Mouse (Mus musculus): ENCODE results near the gene Scarb2. TPM values are rescaled to one million over a fixed set of nuclear protein-coding genes. Genes with fewer than 3 reads are reported as not detected.
"Not testable (repeated sequence)": the region's sequence is repeated elsewhere in the genome, so short reads cannot be mapped to it uniquely, and the experiment has no call there.

Scarb2 gene
- total and polyA plus RNA-seq, 3 experiments, result 38.5 to 85.9 (median 76.7) TPM

- 61% methylated on average over 4 of the region's 4 CpGs for WGBS
- no peaks in the 10 kb centered on the region for H3K79me2 ChIP-seq (replicated peaks; ENCODE audit: control insufficient read depth, insufficient read depth, low read length)
- H3K36me3 ChIP-seq (ENCODE audit: control insufficient read depth, insufficient read depth, low read length), result no peaks in the 10 kb centered on the region
- no peak overlapping the region for H3K9ac ChIP-seq (ENCODE audit: low read depth, low read length)
- H3K27me3 ChIP-seq (ENCODE audit: control insufficient read depth, insufficient read depth, low read length), result no peaks in the 10 kb centered on the region
- no peak overlapping the region for H3K4me3 ChIP-seq
- TF ChIP-seq POLR2A (IDR thresholded peaks at IDR 0.05; ENCODE audit: insufficient read depth, low read depth, low read length) (no peak), EP300 (IDR thresholded peaks at IDR 0.05; ENCODE audit: insufficient read depth, low read depth, low read length) (no peak), CTCF (IDR thresholded peaks at IDR 0.05) (no peak)
- no peaks in the 10 kb centered on the region for H3K4me1 ChIP-seq (ENCODE audit: control insufficient read depth, insufficient read depth, low read length)
- no peak overlapping the region for H3K27ac ChIP-seq
- intact Hi-C loops (cut with DNase I), result no loop called here
- DNase-seq, result no peak
Measured at GRCm38 (mm10) chr5:92539698-92540097, 33.1 kb upstream of the Scarb2 start.

GRCm38 (mm10) chr5:92524821-92525258 lies 18.2 kb upstream of the Scarb2 start:
- intact Hi-C loops (cut with DNase I), result no loop called here
- WGBS, result 38% methylated on average over 6 of the region's 6 CpGs

DNA sequence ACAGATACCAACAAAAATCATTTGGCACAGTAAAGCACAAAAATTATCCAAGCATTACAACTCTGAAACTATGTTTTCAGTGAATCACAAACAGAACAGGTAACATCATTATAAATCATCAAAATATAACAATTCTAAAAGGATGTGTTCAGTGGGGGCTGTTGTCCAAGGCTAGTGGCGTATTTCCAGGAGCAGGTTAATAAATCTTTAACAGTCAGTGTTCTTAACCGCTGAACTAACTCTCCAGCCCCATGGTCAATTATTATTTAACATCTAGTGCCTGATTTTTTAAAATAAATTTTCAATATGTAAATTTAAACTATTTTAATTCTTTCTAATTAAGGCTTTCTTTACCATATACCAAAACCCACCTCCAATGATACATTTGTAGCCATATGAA lies 14.5 kb upstream of the Scarb2 start:
- H3K4me3 ChIP-seq; DNase-seq; H3K79me2 ChIP-seq (replicated peaks; ENCODE audit: control insufficient read depth, insufficient read depth, low read length); H3K27ac ChIP-seq; H3K36me3 ChIP-seq (ENCODE audit: control insufficient read depth, insufficient read depth, low read length); H3K9ac ChIP-seq (ENCODE audit: low read depth, low read length); H3K27me3 ChIP-seq (ENCODE audit: control insufficient read depth, insufficient read depth, low read length); intact Hi-C loops (cut with DNase I); H3K4me1 ChIP-seq (ENCODE audit: control insufficient read depth, insufficient read depth, low read length): not testable (repeated sequence)
- 84% methylated on average over 2 of the region's 2 CpGs for WGBS

More at GRCm38 (mm10) chr5:92524821-92525258, 18.2 kb upstream of the Scarb2 start:
- no peak overlapping the region for H3K4me3 ChIP-seq
- no peak for TF ChIP-seq POLR2A (IDR thresholded peaks at IDR 0.05; ENCODE audit: insufficient read depth, low read depth, low read length)
- TF ChIP-seq EP300 (IDR thresholded peaks at IDR 0.05; ENCODE audit: insufficient read depth, low read depth, low read length), result no peak
- TF ChIP-seq CTCF (IDR thresholded peaks at IDR 0.05), result no peak
- no peaks in the 10 kb centered on the region for H3K79me2 ChIP-seq (replicated peaks; ENCODE audit: control insufficient read depth, insufficient read depth, low read length)
- H3K27me3 ChIP-seq (ENCODE audit: control insufficient read depth, insufficient read depth, low read length), result no peaks in the 10 kb centered on the region
- DNase-seq, result peak in 1 of 2 experiments; percentile 28
- H3K27ac ChIP-seq, result no peak overlapping the region
- H3K4me1 ChIP-seq (ENCODE audit: control insufficient read depth, insufficient read depth, low read length), result no peaks in the 10 kb centered on the region
- no peak overlapping the region for H3K9ac ChIP-seq (ENCODE audit: low read depth, low read length)
- no peaks in the 10 kb centered on the region for H3K36me3 ChIP-seq (ENCODE audit: control insufficient read depth, insufficient read depth, low read length)

DNA sequence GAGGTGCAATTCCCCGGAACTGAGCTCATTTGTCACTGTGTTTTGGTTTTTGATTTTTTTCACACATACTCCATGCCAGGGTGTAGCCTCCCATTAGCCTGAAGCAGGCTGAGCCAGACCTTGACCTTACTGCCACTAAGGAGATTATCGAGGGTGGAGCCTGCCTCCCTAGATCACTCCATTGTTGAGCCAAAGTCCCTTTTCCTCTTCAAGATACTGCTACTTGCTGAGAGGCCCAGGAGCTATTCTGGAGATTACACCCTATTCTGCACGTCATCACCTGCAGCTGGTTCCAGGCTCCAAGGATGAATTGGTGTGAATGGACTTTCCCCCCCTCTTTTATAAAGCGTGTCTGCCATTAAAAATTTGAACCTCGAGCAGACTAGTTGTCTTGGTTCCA lies 5.4 kb upstream of the Scarb2 start:
- no peak overlapping the region for H3K27ac ChIP-seq
- H3K9ac ChIP-seq (ENCODE audit: low read depth, low read length), result no peak overlapping the region
- no peaks in the 10 kb centered on the region for H3K27me3 ChIP-seq (ENCODE audit: control insufficient read depth, insufficient read depth, low read length)
- 0 out of 2 replicates have a peak, but pooled peaks cover 1% of the 10 kb centered on the region for H3K4me1 ChIP-seq (ENCODE audit: control insufficient read depth, insufficient read depth, low read length)
- 71% methylated on average over 5 of the region's 5 CpGs for WGBS
- no peak overlapping the region for H3K4me3 ChIP-seq
- TF ChIP-seq EP300 (IDR thresholded peaks at IDR 0.05; ENCODE audit: insufficient read depth, low read depth, low read length) (no peak), CTCF (IDR thresholded peaks at IDR 0.05) (no peak), POLR2A (IDR thresholded peaks at IDR 0.05; ENCODE audit: insufficient read depth, low read depth, low read length) (no peak)
- intact Hi-C loops (cut with DNase I), result no loop called here
- no peaks in the 10 kb centered on the region for H3K36me3 ChIP-seq (ENCODE audit: control insufficient read depth, insufficient read depth, low read length)
- no peaks in the 10 kb centered on the region for H3K79me2 ChIP-seq (replicated peaks; ENCODE audit: control insufficient read depth, insufficient read depth, low read length)
- DNase-seq, result no peak

- Histone ChIP-seq H3K27ac (no peak overlapping the region), H3K79me2 (replicated peaks; ENCODE audit: control insufficient read depth, insufficient read depth, low read length) (no peaks in the 10 kb centered on the region), H3K36me3 (ENCODE audit: control insufficient read depth, insufficient read depth, low read length) (no peaks in the 10 kb centered on the region), H3K4me1 (ENCODE audit: control insufficient read depth, insufficient read depth, low read length) (peaks cover 3% of the 10 kb centered on the region), H3K9ac (ENCODE audit: low read depth, low read length) (no peak overlapping the region), H3K4me3 (no peak overlapping the region), H3K27me3 (ENCODE audit: control insufficient read depth, insufficient read depth, low read length) (no peaks in the 10 kb centered on the region)
- intact Hi-C loops (cut with DNase I), result no loop called here
- DNase-seq, result peak; percentile 8 to 33
- no peak for TF ChIP-seq CTCF (IDR thresholded peaks at IDR 0.05)
- no peak for TF ChIP-seq EP300 (IDR thresholded peaks at IDR 0.05; ENCODE audit: insufficient read depth, low read depth, low read length)
- TF ChIP-seq POLR2A (IDR thresholded peaks at IDR 0.05; ENCODE audit: insufficient read depth, low read depth, low read length), result no peak
Measured at GRCm38 (mm10) chr5:92511256-92511655, 4.6 kb upstream of the Scarb2 start.

DNA sequence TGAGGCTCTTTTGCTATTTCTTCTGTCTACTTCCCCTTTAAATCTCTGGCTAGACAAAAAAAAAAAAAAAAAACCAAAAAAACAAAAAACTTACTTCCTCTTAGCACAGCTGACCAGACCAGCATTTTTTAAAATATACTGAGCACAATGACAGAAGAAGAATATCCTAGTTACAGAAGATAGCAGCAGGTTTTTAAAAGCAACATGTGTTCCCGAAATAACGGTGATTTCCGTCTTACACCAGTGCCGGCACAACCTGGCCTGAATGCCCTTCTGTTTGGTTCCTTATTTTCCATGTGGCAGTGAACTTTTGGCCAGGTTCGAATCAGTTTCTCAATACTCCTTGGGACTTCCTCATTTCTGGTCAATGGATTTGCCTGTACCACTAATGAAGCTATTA lies 2.2 kb upstream of the Scarb2 start:
- Histone ChIP-seq H3K9ac (ENCODE audit: low read depth, low read length) (no peak overlapping the region), H3K79me2 (replicated peaks; ENCODE audit: control insufficient read depth, insufficient read depth, low read length) (no peaks in the 10 kb centered on the region; the same call in 1 of the 2 replicates), H3K27me3 (ENCODE audit: control insufficient read depth, insufficient read depth, low read length) (no peaks in the 10 kb centered on the region), H3K4me1 (ENCODE audit: control insufficient read depth, insufficient read depth, low read length) (peaks cover 7% of the 10 kb centered on the region), H3K36me3 (ENCODE audit: control insufficient read depth, insufficient read depth, low read length) (peaks cover under 1% of the 10 kb centered on the region; the same call in 1 of the 2 replicates), H3K4me3 (no peak overlapping the region), H3K27ac (no peak overlapping the region)
- WGBS, result 69% methylated on average over 5 of the region's 5 CpGs
- intact Hi-C loops (cut with DNase I), result loop anchor here (1.0 to 10.0 kb wide), 4 partner anchors 48 to 756 kb away; partner anchors contain the start of genes Ccng2 and Rchy1
- peak in 1 of 2 experiments; percentile 10 for DNase-seq
- TF ChIP-seq CTCF (IDR thresholded peaks at IDR 0.05) (no peak), POLR2A (IDR thresholded peaks at IDR 0.05; ENCODE audit: insufficient read depth, low read depth, low read length) (no peak)
